Mouse (Mus musculus): ENCODE results near the gene Cdon. TPM values are rescaled to one million over a fixed set of nuclear protein-coding genes. Genes with fewer than 3 reads are reported as not detected.
"Not testable (repeated sequence)": the region's sequence is repeated elsewhere in the genome, so short reads cannot be mapped to it uniquely, and the experiment has no call there.

The Cdon gene
- total RNA-seq (2021) = 1 to 10 TPM; 7.8 to 9.4 TPM
- long read RNA-seq, experiment 1, partial matches to known transcripts = 0 of 3 reads
- long read RNA-seq, experiment 1, other reads (novel, unspliced or antisense) = 3 of 3 reads
- long read RNA-seq, experiment 2, partial matches to known transcripts = 0 of 2 reads
- long read RNA-seq, experiment 2, other reads (novel, unspliced or antisense) = 2 of 2 reads

DNA sequence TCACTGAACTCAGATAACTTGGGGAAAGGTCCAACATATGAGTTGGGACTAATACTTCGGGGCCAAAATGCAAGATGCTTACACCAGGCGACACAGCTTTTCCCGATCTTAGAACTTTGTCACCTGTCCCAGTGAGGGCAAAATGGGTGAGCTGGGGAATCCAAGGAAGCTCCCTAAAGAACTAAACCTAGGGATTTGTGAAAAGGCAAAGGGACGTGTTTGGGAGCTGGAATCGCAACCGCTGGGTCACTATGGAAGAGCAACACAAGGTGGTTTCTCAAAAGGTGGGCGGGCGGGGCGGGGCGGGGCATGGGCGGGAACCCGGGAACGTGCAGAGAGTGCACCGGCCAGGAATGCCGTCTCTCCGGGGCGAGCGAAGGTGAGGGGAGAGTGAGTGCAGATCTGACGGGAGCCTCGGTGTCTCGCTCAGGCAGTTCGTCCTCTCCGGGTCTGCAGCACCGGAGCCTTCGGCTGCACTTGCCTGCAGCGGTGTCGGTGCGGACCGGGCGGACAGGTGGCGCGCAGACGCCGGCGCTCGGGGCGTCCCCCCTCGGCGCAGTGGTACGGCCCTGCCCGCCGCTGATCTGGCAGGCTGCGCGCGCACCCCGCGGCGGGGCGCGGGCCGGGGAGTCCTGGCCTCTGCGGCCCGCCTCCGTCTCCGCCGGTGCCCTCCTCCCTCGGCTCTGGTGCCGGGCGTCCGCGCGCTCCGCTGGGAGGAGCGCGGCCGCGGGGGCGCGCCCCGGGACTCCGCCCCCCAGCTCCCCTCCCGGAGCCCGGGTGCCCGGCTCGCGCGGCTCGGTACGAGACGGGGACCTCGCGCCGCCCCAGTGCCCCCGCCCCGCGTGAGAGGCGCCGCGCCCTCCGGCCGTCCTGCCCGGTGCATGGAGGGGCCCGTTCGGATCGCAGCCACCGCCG lies at the start of gene Cdon:
TSS of gene Cdon (plus strand) at position 324 of the 915 bp plus-strand sequence.
- DNase-seq (ENCODE audit: low spot score in 2 of 2) = peak; percentile 66 to 84

DNA sequence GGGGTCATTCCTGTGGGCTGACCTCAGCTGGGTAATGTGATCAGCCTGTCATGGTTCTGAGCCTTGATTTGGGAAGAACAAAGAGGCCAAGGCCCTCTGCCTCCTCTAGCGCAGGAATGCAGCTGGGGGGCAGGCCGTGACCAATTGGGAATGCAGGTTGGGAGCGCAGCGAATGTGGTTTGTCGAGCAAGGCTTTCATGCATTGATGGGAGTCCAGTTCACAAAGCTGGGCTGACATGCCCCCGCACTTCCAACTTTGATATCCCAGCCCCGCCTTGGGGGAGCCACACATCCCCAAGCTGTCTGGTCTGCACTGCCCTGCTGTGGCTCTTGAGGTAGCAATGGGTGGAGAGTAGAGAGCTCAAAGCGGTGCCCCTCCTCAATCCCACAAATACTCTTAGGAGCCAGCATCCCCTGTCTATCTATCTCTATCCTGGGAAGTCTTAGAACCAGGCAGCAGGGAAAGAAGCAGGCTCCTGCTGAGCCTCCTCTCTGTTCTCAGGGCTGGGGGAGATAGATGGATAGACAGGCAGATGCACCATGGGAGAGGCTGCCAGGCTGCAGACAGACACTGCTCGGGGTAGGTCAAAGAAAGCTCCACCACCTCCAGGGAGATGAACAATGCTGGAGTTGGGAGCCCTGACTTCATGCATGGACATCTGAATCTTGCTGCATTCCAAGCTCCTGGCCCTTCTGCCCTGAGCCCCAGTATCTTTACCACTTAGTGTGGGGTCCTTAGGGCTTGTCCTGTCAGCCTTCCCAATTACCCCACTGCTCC lies 48.4 kb upstream of the Cdon start:
- DNase-seq (ENCODE audit: low spot score in 2 of 2) = no peak

DNA sequence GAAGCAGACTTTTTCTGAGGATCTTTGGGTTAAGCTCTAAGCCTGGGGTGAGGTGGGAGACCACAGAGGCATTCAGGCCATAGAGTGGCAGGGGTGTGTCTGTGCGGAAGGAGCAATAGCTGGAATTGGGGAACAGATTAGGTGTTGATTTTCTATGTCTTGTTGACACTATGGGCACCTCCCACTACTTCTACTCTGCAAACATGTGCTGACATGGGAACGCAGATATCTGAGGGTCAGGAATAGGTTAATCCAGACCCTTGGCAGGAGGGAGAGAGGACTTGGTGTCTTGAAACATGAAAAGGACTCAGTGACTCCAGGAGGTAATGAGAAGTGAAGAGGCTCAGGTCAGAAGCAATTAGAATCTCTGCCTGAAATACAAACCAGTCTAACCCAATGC lies 43.0 kb upstream of the Cdon start:
- no peak for DNase-seq (ENCODE audit: low spot score in 2 of 2)

DNA sequence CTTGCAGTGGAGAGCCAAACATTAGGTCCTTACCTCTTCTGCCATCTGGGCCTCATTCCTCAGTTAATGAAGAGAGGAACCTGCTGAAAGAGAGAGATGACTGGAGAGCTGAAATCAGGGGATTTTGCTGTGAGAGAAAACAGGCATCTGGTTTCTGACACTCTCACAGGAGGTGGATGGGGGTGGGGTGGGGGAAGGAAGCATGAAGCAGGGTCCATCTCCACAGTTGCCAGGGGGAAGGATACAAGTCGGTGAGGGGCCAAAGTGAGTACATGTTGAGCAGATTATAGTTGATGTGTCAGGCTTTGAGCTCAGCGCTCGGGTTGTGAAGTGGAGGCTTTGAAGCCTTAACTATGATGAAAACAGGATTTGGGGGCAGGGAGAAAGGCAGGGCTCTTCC lies 41.9 kb upstream of the Cdon start:
- no peak for DNase-seq (ENCODE audit: low spot score in 2 of 2)

DNA sequence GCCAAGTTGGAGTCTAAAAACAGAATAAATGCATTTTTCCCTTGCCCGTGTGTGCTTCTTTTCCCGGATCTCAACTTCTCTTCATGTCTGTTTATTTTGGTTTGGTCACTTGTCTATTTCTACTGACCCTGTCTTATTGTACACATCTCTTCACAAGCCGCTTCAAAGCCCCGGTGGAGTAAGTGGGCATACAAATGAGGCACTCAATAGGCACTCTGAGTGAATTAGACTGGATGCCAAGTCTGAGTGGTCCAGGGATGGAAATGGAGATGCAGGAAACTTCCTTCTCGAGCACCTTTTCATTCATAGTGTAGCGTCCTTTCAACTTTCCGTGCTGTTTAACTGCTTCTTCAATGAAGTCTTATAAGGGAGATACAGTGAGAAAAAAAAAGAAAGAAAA lies 21.0 kb upstream of the Cdon start:
- DNase-seq (ENCODE audit: low spot score in 2 of 2) = no peak

DNA sequence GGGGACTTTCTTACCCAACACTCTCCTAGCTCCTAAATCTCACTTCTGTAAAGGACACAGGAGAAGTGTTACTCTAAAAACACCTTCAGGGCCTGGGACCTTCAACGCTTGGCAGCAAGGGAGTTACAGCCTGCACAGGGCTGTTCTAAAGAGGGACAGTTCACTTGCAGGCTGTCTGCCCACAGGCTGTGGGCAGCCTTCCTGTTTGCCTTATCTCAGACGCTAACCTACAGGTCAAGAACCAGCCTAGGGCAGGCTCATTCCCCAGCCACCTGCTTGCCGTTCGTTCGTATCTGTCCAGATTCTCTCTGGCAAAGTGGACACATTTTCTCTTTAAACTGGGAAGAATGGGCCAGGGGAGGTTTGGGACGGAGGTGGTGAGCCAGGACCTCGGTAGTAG lies 20.5 kb upstream of the Cdon start:
- DNase-seq (ENCODE audit: low spot score in 2 of 2) = no peak

DNA sequence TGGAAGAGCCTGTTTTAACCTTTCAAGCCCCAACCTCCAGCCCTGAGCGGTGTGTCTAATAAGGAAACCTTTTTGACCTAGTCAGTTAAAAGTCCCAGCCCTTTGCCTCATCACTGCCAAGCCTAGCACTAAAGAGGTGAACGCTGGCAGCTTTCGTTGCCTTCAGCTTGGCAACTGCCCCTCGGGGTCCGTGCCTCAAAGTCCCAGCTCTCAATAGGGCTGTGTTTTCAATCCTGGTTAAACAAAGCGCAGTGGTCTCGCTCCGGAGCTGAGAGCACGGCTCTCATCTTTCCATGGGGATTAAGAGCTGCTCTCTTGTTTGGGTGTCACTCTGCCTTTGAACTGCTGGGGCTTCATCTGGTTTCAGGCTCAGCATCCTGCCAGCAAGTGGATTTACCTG lies 20.1 kb upstream of the Cdon start:
- DNase-seq (ENCODE audit: low spot score in 2 of 2) = no peak

DNA sequence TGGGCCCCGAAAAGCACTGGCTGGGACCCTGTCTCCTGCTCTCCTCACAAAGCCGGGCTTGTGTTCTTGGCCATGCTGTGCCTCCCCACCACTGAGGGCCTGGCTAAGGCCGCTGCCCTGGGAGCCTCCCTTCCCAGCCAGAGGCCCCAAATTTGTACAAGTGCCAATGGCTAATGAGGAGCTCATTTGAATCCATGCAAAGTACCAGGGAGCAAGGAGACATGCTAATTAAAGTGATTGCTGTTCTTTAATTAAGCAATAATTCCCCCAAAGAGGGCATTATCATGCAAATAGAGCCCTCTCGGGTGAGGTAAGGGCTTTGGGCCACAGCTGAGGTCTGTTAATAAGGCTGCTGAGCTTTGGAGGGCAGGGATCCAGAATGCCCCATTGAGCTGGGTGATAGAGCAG lies 18.3 kb upstream of the Cdon start:
- peak in 1 of 2 experiments; percentile 35 for DNase-seq (ENCODE audit: low spot score in 2 of 2)

DNA sequence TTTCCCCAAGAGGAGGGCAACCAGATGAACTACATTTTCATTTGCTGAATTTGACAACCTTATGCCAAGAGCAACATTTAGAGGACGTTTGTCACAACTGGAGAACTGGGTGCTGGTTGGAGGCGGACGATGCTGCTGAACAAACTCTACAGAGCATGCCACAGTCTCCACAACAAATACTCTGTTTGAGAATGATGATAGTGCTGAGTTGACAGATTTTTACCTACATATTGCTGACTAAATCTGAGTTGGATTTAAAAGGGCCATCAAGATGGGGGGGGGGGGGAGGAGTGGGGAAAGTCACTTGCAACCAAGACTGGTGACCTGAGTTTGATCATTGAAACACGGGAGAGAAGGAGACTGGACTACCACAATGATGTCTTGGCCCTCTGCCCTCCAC lies 17.4 kb upstream of the Cdon start:
- DNase-seq (ENCODE audit: low spot score in 2 of 2) = no peak

DNA sequence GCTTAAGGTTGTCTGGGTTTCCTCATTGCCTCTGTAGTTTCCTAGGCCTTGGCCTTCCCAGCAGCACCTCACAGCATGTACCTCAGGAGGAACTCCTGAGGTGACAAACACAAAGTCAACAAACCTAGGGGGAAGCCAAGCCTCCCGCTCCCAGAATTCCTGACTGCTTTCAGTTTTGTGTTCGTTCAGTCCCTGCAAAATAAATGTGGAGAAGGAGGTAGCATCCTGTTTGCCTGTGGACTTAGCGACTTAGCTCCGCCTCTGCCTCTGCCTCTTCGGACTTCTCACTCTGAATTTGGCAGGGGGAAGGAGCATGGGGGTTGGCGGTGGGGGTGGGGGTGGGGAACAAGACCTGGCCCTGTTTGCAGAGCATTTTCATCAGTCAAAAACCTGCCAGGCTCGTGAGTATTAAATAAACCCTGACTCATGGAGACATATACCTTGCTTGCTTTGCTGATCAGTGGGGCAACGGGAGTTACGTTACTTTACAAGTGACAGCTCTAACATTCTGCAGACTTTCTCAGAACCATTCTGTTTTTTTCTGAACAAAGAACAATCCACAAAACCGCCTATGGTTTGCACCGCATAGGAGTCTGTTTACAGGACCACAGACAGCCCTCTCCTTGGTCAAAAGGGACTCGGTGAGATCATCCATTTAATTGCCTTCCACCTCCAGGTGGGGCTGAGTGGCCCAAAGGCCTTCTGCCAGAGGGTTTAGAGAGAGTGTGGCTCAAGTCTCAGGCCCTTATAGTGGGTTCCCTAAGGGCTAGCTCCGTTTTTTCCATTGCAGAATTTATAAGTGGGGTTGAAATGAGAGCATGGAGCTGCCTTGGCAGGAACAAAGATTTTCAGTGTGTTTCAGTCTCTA lies 15.7 kb upstream of the Cdon start:
- no peak for DNase-seq (ENCODE audit: low spot score in 2 of 2)

DNA sequence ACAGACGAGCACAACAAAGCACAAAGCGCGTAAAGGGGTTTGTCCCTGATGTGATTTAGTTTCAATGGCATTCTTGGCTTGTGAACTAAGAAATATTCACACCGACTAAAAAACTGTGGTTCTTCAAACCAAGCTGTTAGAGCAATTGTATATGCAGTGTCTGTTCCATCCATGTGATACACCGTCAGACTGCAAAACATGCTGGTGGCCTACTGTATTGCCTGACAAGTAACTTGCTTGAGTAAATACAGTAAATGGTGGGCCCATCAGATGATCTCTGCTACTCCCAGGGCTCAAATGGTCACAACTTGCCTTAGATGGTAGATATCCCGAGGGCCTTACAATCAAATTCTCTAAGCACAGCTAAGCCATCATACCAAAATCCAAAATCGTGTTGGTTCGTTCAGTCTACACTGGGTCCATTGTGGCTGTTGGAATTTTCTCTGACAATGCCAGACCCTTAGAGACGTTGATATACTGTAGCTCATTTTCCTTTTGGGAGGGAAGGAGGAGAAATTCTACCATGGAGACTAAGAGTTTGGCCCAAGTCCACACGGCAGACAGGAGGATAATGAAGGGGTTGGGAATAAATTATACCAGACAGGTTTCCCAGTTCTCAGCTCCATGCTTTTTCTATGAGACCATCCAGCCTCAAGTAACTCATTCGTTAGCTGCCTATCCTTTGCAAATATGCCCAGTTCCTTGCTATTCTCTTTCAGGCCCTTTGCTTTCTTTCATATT lies 9.5 kb upstream of the Cdon start:
- DNase-seq (ENCODE audit: low spot score in 2 of 2) = no peak

DNA sequence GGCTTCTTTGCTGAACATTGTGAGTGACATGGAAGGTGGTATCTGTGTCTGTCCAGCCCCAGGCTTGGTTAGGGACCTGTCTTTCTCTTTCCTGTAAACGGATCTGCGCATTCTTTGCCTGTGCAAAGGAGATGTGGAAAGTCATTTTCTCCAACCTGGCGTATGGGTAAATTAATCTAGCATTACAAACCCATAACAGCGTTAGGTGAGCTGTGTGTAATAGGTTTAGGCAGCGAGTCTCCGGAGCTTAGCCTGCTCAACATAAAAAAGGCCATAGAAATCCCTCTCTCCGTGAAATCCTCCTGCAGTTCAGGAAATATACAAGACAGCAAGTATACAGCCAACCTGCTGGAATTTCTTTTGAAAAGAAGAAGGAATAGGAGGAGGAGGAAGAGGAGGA lies 9.0 kb upstream of the Cdon start:
- DNase-seq (ENCODE audit: low spot score in 2 of 2) = no peak

DNA sequence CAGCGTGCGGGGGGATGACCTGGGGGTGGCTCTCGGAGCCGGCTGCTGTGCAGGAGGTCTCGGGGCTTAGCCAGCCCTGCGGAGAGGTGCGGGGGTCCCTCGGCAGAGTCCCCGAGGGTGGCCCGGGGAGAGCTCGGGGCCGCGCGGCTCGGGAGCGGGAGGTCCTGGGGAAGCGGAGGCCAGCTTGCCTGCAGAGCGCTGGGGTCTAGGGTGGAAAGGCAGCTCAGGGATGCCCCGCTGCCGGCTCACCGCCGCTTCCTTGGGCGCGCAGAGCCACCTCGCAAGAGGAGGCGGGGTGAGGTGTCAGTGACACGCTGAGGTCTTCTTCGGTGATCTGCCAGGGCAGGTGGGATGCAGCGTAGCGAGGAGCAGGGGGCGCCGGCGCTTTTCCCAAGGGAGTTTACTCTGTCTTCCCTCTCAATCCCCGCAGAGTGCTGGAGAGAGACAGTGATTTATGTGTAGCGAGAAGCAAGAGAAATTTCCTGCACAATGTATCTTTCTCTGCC lies 855 bp downstream of the Cdon start:
- peak; percentile 13 to 47 for DNase-seq (ENCODE audit: low spot score in 2 of 2)

DNA sequence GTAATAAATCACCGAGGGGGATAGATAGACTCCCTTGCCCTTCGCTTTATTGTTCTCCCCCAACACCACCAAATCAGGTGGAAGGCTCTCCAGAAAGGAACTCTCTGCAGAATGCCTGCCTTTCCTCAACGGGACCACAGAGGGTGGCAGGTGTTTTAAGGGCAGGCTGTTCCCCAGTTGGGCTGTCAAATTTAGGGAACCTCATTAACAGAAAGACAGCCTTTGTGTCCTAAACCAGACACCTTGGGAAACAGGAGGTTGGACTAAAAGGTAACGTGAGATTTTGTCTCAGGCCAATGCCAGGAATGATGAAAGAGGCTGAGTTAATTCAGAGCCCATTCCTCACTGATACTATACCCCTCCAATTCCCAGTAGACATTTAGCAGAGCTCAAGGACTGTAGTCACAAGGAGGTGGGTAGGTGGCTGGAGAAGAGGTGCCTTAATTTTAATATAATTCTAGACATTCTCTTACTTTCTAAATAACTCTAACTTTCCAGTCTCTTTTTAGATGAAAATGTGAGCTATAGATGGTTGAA lies 1.5 kb downstream of the Cdon start:
- DNase-seq (ENCODE audit: low spot score in 2 of 2) = no peak

DNA sequence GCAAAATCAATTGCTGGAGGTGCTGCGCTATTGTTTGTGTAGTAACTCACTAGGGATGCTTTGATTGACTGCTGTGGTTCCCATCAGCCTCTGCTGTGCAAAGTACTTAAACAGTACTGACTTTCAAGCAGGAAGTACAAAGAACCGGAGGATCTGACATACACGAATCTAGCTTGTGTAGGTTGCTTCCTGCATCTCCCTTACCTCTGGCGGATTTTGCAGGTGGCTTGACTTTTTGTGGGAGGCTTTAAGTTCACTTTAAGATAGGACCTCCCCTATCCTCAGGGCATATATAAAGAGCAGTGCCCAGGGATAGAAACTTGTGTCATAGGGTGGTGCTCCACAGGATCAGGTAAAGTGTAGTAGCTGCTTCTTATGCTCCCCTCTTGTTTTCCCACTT lies 2.3 kb downstream of the Cdon start:
- no peak for DNase-seq (ENCODE audit: low spot score in 2 of 2)

DNA sequence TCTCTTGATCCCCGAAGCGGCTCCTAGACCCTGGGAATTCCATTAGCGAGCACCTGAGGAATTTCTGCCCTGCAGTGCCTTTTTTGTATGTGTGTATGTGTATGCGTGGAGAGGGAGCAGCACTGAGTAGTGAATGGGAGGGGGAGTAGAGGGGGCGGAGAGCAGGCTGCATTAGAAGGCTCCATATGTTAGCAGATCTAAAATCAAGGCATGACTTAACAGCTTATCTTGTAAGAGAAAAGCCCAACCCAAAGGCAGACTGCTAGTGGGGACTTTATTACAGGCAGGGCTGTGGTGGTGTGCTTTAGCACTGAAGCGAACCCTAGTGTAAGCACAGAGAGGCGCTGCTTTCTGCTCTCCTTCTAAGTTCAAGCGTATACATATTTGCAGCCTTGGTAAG lies 3.7 kb downstream of the Cdon start:
- DNase-seq (ENCODE audit: low spot score in 2 of 2) = peak; percentile 35 to 72

DNA sequence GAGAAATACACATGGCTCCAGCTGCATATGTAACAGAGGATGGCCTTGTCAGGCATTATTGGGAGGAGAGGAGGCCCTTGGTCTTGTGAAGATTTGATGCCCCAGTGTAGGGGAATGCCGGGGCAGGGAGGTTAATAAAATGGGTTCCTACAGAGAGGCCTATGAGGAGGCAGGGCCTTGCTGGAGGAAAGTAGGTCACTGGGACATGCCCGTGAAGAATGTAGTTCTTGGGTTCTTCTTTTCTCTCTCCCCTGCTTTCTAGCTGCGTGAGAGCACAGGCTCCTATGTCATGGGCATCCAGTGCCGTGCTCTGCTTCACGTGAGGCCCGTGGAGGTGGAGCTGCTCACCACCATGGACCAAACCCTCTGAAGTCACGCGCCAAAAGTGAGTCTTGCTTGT lies 9.5 kb downstream of the Cdon start:
- no peak for DNase-seq (ENCODE audit: low spot score in 2 of 2)

DNA sequence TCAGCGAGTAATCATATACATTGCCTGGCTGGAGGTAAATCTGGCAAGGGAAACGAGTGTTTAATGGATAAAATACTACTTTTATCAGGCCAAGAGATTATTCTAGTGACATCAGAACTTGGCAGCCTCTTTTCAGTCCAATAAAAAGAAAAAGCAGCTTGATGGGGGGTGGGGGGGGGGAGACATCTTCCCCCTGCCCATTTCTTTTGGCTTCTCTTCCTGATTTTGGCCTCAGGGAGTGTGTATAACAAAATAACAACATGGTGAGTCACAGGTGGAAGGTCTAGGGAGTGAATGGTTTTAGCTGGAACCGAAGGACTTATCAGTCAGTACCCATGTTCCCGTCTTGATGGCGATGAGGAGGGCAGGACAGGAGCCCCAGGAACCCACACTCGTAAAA lies 10.5 kb downstream of the Cdon start:
- no peak for DNase-seq (ENCODE audit: low spot score in 2 of 2)

DNA sequence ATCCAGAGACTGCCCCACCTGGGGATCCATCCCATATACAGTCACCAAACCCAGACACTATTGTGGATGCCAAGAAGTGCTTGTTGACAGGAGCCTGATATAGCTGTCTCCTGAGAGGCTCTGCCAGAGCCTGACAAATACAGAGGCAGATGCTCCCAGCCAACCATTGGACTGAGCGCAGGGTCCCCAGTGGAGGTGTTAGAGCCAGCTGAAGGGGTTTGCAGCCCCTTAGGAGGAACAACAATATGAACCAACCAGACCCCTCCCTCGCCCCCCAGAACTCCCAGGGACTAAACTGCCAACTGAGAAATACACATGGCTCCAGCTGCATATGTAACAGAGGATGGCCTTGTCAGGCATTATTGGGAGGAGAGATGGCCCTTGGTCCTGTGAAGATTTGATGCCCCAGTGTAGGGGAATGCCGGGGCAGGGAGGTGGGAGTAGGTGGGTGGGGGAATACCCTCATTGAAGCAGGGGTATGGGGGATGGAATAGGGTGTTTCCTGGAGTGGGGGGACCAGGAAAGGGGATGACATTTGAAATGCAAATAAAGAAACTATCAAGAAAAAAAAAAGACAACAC lies 11.9 kb downstream of the Cdon start:
- not testable (repeated sequence) for DNase-seq (ENCODE audit: low spot score in 2 of 2)

All from left cerebral cortex, adult 18-20 months (tissue).